Mouse (Mus musculus) G1E (cell line): ENCODE data around the gene Ralgds. TPM values are rescaled to one million over a fixed set of nuclear protein-coding genes. Genes with fewer than 3 reads are reported as not detected.

Experiments used
- ATAC-seq: 2 replicates; pipeline ENCODE4 v1.8.0; 2016; ENCODE audit warnings: mild to moderate bottlenecking; ENCODE audit not compliant: insufficient number of reproducible peaks, poor library complexity, low FRiP score, severe bottlenecking; ENCODE audit errors: extremely low read depth
- DNase-seq: peaks from one replicate; pipeline ENCODE4 v3.0.0; 2012; ENCODE audit warnings: low spot score
- H3K27me3 ChIP-seq: 2 replicates; pipeline ENCODE4 v1.6.1; 2012; ENCODE audit warnings: mild to moderate bottlenecking, low read length, inconsistent platforms; ENCODE audit not compliant: insufficient read depth
- H3K36me3 ChIP-seq: replicated peaks from 2 replicates; pipeline ENCODE3; 2012; ENCODE audit warnings: mild to moderate bottlenecking, inconsistent platforms
- H3K4me1 ChIP-seq: 2 replicates; pipeline ENCODE4 v1.6.1; 2012; ENCODE audit warnings: low read depth, low read length, inconsistent platforms, mixed read lengths; ENCODE audit not compliant: insufficient read depth
- H3K4me3 ChIP-seq: 2 replicates; pipeline ENCODE4 v1.5.1; 2012; ENCODE audit warnings: low read depth, mild to moderate bottlenecking, inconsistent platforms, low read length, moderate library complexity, mixed read lengths
- H3K9me3 ChIP-seq: replicated peaks from 2 replicates; pipeline ENCODE4 v1.6.1; 2012; ENCODE audit warnings: inconsistent platforms
- CTCF ChIP-seq: IDR thresholded peaks from 2 replicates; pipeline ENCODE4 v1.5.1; 2012; ENCODE audit warnings: low read depth, low read length, inconsistent platforms, mixed read lengths
- GATA1 ChIP-seq: IDR thresholded peaks from 2 replicates; pipeline ENCODE4 v1.6.1; 2012; ENCODE audit warnings: borderline replicate concordance, low read length, inconsistent platforms, mixed read lengths
- GATA2 ChIP-seq: IDR thresholded peaks from 2 replicates; pipeline ENCODE4 v1.6.1; 2012; ENCODE audit warnings: low read depth, low read length, inconsistent platforms, borderline replicate concordance
- POLR2AphosphoS5 ChIP-seq: IDR thresholded peaks from 2 replicates; pipeline ENCODE4 v1.6.1; 2012; ENCODE audit warnings: low read depth, low read length, inconsistent platforms; ENCODE audit not compliant: insufficient replicate concordance
- TAL1 ChIP-seq: conservative IDR thresholded peaks from 2 replicates; pipeline ENCODE4 v1.6.1; 2012; ENCODE audit warnings: low read depth, low read length, inconsistent platforms, mixed read lengths
- polyA plus RNA-seq: library from polyadenylated mRNA; stranded (reverse); fragments of >175 nt; gene quantifications from 2 replicates; pipeline ENCODE4 v1.2.3, GENCODE M21; 2012
- total RNA-seq, 2 experiments: library from RNA; stranded (forward) in 1 of 2; stranded (reverse) in 1 of 2; fragments of 200-1000 nt in 1 of 2; fragments of >200 nt in 1 of 2; fragmentation: Nextera tagmentation in 1 of 2; gene quantifications; 2 replicates each; pipeline ENCODE4 v1.2.3; 2014 to 2017

Gene Ralgds
- total and polyA plus RNA-seq, 3 experiments, result 0.02 to 0.49 TPM; not detected in 1

- Histone ChIP-seq H3K9me3 (no peaks in the 10 kb centered on the region), H3K4me3 (no peak overlapping the region), H3K36me3 (no peaks in the 10 kb centered on the region), H3K4me1 (peaks cover 5% of the 10 kb centered on the region), H3K27me3 (peaks cover 47% of the 10 kb centered on the region)
- ATAC-seq (peak; percentile 15; the same call in 1 of the 2 replicates), DNase-seq (no peak)
- no peak for TF ChIP-seq GATA1
- TF ChIP-seq CTCF, result no peak
- TF ChIP-seq GATA2, result no peak
- TF ChIP-seq POLR2AphosphoS5, result no peak
- no peak for TF ChIP-seq TAL1
Observed at GRCm38 (mm10) chr2:28525219-28525942, 12.5 kb downstream of the Ralgds start.

- no peak for TF ChIP-seq GATA2
- TF ChIP-seq CTCF, result no peak
- no peak for TF ChIP-seq TAL1
- TF ChIP-seq GATA1, result no peak
- TF ChIP-seq POLR2AphosphoS5, result no peak
- H3K4me3 ChIP-seq, result no peak overlapping the region
- no peaks in the 10 kb centered on the region for H3K36me3 ChIP-seq
- no peak for DNase-seq
- H3K9me3 ChIP-seq, result no peaks in the 10 kb centered on the region
- ATAC-seq, result no peak
- peaks cover 43% of the 10 kb centered on the region for H3K27me3 ChIP-seq
- peaks cover 5% of the 10 kb centered on the region for H3K4me1 ChIP-seq
Observed at GRCm38 (mm10) chr2:28525943-28526876, 13.3 kb downstream of the Ralgds start.

GRCm38 (mm10) chr2:28527436-28528353, 14.8 kb downstream of the Ralgds start:
- H3K27me3 ChIP-seq, result peaks cover 53% of the 10 kb centered on the region
- DNase-seq, result no peak
- peaks cover 5% of the 10 kb centered on the region for H3K4me1 ChIP-seq
- H3K36me3 ChIP-seq, result no peaks in the 10 kb centered on the region
- TF ChIP-seq POLR2AphosphoS5 (no peak), CTCF (no peak), GATA1 (no peak), GATA2 (no peak), TAL1 (no peak)
- no peak for ATAC-seq
- H3K9me3 ChIP-seq, result no peaks in the 10 kb centered on the region
- H3K4me3 ChIP-seq, result no peak overlapping the region

- no peak overlapping the region for H3K4me3 ChIP-seq
- no peak for TF ChIP-seq TAL1
- no peak for TF ChIP-seq GATA1
- TF ChIP-seq POLR2AphosphoS5, result no peak
- TF ChIP-seq GATA2, result no peak
- TF ChIP-seq CTCF, result no peak
- peaks cover 8% of the 10 kb centered on the region for H3K4me1 ChIP-seq
- no peak for DNase-seq
- peaks cover 59% of the 10 kb centered on the region for H3K27me3 ChIP-seq
- no peak for ATAC-seq
- H3K36me3 ChIP-seq, result no peaks in the 10 kb centered on the region
- no peaks in the 10 kb centered on the region for H3K9me3 ChIP-seq
Observed at GRCm38 (mm10) chr2:28528354-28528730, 15.4 kb downstream of the Ralgds start.

- Histone ChIP-seq H3K36me3 (no peaks in the 10 kb centered on the region), H3K9me3 (no peaks in the 10 kb centered on the region), H3K4me3 (no peak overlapping the region), H3K27me3 (peaks cover 70% of the 10 kb centered on the region), H3K4me1 (peaks cover 11% of the 10 kb centered on the region)
- TF ChIP-seq GATA2 (no peak), POLR2AphosphoS5 (no peak), CTCF (no peak), GATA1 (no peak), TAL1 (no peak)
- no peak for DNase-seq
- no peak for ATAC-seq
Observed at GRCm38 (mm10) chr2:28529856-28530255, 16.9 kb downstream of the Ralgds start.
